Mouse (Mus musculus): Measurements from ENCODE around the gene Sugp2.

Gene Sugp2

DNA sequence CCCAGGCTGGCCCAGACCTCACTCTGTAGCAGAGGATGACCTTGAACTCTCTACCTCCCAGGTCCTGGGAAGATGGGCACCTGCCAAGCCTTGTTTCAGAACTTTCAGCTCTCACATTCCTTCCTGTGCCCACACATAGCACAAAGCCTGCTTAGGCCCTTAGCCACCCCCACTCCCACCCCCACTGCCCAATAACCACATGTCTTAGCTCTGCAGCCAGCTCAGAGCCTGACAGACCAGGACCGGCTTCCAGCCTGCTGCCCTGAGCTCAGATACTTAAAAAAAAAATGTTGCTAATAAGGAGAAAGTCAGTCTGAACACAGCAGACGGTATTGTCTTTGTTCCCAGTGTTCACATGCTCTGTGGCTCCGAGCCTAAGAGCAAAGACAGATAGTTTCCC is 47.0 kb downstream of the Sugp2 start:
- DNase-seq (ENCODE audit: low read depth, low spot score): no peak

DNA sequence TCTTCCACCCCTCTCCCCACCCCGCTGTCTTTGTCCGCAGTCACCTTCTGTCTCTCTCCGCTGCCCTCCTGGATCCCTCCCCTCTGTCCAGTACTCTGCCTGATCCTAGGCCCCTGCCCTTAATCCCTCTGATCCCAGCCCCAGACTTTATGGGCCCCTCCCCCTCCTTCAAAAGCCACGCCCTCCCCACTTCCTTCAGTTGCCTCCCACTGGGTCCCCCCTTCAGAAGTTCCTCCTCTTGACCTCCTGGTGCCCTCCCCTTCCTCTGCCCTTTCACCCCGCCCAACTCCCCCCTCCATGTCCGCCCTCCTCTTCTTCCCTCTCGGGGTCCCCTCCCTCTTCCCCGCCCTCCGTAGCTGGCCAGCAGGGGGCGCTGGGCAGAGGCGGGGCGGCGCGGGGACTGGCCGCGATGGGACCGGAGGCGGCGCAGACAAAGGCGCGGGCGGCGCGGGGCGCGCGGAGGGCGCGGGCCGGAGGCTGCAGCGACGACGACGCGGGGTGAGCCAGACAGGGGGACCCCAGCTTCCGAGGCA is 48.6 kb downstream of the Sugp2 start, which contains the start of gene Homer3:
TSS of gene Homer3 (plus strand) at position 225 of the 533 bp plus-strand sequence.
- DNase-seq (ENCODE audit: low read depth, low spot score): peak; percentile 39

DNA sequence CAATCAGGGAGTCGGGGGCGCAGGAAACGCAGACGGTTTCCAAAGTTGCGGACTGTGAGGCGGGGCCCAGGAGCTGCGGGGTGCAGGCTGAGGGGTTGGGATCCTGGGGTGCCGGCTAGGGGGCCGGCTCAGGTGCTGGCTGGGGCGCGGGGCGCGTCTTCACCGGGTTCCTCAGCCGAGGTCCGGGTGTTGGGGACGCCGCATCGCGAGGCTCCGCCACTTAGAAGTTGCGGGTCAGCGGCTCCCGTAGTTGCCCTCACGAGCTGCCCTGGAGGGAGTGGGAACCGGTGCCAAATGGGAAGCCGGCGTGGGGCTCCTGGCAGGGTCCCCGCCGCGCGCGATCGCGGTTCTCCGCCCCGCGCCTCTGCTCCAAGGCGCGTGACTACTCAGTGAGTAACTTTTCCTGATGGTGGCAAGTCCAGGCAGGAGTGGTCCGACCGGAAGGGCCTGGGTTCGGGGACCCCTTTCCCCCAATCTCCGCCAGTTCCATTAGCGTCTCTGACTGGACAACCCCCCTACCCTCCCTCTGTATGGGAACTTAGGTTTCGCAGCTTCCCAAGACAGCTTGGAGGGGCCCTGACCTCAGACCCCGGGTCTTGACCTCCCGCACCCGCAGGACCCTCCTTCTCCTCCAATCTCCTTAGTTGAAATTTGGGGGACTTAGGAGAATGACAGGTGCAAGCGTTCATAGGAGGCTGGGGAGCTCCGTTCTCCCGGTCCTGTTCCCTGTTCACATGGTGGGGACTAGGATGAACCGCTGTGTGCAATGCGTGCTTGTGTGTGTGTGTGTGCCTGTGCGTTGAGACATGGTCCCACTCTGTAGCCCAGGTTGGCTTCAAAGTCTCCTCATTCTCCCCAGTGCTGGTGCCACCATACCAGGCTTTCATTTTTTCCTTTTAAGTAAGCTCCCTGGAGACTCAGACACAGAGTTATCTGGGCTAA is 49.4 kb downstream of the Sugp2 start:
- no peak for DNase-seq (ENCODE audit: low read depth, low spot score)

DNA sequence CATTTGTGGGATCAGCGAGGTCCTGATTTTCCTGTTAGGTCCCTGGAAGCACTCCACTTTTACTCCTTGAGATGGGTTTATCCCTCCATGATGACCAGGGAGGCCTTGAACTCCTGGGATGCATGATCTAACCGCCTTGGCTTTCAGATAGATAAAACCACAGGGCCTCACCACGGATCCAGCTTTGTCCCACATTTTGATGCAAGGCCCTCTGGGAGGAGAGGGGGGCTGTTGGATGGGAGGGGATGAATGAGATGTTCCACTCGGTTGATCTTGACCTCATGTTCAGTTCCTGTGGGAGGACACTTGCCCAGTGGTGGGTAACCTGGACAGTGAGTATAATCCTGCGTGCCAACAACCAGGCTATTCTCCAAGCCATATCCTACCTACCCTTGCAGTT is 50.4 kb downstream of the Sugp2 start:
- no peak for DNase-seq (ENCODE audit: low read depth, low spot score)

DNA sequence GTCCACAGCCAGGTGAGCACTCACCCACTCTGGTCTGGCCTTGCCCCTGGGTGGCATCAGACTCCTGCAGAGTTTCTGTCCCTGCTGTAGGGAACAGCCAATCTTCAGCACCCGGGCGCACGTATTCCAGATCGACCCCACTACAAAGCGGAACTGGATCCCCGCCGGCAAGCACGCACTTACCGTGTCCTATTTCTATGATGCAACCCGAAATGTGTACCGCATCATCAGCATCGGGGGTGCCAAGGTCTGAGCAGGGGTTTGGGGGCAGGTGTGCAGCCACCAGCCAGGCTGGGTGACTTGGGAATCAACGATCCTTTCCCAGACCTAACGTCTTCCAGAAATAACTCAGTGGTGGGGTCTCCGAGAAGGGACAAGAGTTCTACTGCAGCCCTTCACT is 51.3 kb downstream of the Sugp2 start:
- no peak for DNase-seq (ENCODE audit: low read depth, low spot score)

DNA sequence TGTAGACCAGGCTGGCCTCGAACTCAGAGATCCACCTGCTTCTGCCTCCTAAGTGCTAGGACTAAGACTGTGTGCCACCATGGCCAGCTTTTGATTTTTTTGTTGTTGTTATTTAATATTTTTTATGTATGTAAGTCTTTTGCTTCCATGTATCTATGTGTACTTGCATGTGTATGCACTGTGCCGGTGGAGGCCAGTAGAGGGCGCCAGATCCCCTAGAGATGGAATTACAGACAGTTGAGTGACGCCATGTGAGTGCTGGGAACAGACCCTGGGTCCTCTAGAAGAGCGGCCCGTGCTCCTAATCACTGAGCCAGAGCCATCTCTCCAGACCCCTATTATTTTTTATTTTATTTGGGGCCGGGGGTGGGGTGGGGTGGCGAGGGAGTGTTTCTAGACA is 52.7 kb downstream of the Sugp2 start:
- no peak for DNase-seq (ENCODE audit: low read depth, low spot score)

DNA sequence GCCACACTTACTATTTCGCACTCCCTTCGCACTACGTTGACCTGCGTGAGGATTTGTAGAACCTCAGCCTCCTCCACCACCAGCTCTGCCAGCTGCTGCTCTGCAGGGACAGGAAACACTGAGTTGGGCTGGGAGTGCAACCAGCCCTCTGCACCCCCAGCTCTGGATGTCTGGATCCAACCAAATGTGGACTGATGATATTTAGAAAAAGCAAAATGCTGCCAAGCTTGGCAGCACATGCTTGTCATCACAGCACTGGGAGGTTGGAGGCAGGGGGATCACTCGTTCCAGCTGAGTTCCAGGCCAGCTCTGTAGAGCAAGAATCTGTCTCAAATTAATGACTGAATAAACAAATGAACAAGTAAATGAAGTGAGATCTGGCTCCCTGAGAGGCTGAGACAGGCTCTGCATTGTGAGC is 60.0 kb downstream of the Sugp2 start:
- no peak for DNase-seq (ENCODE audit: low read depth, low spot score)

DNA sequence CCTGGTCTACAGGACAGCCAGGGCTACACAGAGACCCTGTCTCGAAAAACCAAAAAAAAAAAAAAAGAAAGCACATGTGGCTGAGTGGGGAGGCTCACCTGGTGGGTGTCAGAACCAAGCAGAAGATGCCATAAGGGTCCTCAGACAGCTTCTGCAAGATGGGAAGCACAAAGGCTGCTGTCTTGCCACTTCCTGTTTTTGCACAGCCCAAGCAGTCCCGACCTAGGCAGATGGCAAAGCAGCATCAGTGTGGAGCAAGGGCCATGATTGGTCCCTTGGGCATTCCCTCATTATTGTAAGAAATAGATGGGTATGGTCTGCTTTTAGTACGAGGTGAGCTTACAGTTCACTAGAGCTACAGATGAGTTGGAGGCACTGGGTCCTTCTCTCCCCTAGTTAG is 66.9 kb downstream of the Sugp2 start:
- DNase-seq (ENCODE audit: low read depth, low spot score): no peak

DNA sequence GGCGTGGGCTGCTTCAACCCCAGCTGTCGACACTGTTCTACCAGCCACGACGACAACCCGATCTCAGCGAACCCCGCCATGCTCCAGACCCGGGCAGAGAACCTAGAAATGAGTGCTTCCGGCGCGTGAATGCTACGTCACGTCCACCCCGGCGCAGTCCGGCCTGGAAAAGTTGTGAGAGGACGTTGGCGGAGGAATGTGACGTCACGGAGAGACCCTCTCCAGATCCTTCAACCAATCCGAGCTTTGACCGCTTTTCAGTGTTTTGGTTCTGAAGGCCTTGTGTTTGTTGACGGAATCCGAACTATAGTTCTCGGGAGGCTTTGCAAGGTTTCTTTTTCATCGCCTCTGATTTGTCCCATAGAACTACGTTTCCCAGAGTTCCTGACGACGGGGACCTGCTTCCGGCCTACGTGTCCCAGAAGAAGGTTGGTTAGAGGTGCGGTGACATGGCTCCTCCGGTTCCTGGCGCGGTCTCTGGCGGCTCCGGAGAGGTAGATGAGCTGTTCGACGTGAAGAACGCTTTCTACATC is 68.4 kb downstream of the Sugp2 start, which contains the start of the genes Ddx49 and Cope:
TSS of gene Ddx49 (minus strand) at position 132 of the 533 bp plus-strand sequence.
TSS of gene Cope (plus strand) at position 161 of the 533 bp plus-strand sequence.
- peak; percentile 92 for DNase-seq (ENCODE audit: low read depth, low spot score)

DNA sequence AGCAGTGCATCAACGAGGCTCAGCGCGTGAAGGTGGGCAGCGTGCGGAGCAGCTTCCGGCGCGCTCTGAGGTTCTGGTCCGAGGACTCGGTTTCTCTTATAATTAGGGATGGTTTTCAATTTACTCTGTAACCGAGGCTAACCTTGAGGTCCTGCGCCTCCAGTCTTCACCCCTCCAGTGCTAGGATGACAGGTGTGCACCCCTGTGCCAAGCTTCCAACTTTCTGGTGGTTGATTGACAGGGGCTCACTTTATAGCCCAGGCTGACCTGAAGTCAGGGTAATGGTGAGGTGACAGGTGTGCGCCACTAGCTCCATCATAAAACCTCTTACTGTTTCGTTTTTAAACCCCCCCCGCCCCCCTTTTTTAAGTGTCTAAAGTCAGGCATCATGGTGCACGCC is 68.9 kb downstream of the Sugp2 start:
- no peak for DNase-seq (ENCODE audit: low read depth, low spot score)

DNA sequence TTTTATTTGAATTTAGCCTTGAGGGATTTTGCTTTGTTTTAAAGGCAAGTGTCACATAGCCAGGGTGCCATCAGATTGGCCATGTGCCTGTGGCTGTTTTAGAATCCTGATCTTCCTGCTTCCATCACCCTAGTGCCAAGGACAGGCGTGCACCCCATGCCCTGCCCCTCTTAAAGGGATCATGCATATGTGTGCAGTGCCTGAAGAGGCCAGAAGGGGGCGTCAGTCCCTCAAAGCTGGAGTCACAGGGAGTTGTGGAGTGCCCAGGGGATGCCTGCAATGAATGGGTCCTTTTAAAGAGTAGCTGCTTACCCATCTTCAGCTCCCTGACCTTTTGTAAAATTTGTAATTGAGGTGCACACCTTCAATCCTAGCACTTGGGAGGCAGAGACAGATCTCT is 75.3 kb downstream of the Sugp2 start:
- DNase-seq (ENCODE audit: low read depth, low spot score): no peak

DNA sequence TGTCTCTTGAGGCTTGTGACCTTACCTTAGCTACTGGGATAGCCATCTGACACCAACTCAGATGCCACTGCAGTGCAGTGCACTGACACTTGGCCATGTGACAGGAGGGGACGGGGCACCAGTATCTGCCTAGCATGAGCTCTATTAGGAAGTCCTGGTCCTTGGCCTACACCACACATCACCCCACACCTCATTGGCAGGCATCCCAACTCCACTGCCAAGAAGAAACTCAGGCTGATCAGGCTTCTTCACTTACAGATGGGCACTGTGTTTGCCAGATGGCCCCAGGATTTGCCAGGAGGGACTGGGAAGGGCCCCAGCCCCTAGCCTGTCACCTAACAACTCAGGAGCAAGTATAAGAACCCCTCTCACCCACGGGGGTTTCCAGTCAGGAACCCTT is 79.4 kb downstream of the Sugp2 start:
- DNase-seq (ENCODE audit: low read depth, low spot score): no peak

DNA sequence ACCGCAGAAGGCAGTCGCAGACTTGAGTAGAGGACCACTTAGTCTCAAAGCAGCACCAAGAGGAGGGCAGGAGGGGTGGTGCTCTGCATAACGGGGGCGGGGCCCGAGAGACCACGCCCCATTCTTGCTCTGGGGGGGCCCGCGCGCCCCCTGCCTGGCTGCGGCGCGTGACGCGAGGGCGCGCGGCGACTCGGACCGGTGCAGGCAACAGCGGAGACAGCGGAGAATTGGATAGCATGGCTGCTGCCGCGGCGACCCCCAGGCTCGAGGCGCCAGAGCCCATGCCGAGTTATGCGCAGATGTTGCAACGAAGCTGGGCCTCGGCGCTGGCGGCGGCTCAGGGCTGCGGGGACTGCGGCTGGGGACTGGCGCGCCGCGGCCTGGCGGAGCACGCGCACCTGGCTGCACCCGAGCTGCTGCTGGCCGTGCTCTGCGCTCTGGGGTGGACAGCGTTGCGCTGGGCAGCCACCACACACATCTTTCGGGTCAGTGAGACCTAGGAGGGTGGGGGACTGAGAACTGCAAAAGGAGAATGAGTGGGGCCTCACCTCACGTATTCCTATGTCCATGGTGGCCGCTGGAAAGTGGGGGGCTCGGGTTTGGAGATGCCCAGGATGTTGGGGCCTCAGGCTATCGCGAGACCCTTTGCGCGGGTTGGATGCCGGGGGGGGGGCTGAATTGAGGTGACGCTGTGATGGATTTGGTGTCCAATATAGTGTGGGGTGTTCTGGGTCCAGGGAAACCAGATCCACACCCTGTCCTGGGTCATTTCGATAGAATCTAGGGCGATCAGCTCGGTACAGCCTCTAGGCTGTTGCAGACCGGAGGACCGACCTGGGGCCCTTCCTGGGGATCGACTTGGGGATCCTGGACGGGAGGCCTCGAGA is 81.8 kb downstream of the Sugp2 start, which contains the start of gene Cers1:
TSS of gene Cers1 (plus strand) at position 152 of the 887 bp plus-strand sequence.
- DNase-seq (ENCODE audit: low read depth, low spot score): no peak

DNA sequence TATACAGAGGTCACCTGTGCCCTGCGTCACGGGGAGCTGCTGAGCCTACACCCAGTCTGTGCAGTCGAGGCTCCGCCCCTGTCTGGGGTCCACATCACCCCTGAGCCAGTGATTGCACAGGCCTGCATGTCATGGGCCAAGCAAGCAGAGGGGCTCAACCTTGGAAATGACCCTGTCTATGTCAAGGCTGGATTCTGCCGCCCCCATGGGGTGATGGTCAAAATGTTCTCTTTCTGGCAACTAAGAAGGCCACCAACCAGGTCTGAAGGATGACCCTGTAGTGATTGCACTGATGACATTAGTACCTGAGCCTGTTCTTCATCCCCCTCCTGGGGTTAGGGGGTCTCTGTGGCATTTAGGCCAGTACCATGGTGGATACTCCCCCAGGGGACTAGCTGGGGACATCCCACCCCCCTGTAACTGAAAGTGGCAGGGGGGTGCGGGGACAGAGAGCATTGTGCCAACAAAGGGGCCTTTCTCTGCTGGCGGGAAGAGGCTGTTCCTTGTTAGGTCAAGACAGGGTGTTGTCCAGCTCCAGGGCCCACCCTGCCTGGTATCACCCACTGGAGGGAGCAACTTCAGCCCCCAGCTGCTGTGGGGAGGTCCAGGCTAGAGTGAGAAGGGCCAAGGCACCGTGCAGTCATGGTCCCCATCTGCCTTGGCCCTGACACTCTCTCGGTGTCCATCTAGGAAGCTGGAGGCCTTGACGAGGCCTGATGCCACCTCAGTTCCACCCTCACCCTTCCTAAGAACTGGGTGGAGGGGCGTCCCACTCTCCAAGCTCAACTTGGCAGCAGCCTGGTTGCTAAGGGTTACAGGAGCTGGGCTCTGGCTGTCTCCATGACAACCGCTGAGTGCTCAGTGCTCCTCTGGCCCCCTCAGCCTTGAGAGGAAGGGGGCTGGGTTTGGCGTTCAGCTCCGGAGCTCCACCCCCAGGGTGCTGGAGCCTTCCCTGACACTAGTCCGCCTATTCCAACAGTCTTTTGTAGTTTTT is 82.8 kb downstream of the Sugp2 start:
- DNase-seq (ENCODE audit: low read depth, low spot score): peak; percentile 91

DNA sequence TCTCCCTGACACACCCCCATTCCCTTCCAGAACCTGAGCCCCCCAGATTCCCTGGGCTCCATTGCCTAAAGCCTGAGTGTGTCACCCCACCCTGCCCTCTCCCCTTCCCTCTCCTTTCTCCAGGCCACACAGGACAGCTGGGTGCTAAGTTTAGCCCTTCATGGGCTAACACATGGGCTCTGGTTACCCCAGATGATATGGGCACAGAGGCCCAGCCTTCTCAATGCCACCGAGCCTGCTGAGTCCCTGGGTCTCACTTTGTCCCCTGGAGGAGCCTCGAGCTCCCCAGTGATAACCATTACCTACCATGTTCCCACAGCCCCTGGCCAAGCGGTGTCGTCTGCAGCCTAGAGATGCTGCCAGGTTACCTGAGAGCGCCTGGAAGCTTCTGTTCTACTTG is 83.8 kb downstream of the Sugp2 start:
- no peak for DNase-seq (ENCODE audit: low read depth, low spot score)

DNA sequence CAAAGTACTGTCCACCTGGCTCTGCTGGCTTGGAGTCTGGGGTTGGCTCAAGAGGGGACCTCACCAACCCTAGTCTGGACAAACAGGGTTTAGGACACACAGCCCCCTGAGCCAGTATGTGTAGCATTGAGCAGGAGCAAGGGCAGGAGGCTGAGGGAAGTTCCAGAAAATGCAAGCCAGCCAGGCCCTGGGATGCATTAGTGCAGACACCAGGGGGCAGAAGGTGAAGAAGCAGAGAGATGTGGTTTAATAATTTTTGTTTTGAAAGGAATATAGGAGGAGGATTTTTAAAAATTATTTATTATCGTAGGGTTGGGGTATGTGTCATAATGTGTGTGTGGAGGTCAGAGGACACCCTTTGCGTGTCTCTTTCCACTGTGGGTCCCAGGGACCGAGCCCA is 89.7 kb downstream of the Sugp2 start:
- no peak for DNase-seq (ENCODE audit: low read depth, low spot score)

DNA sequence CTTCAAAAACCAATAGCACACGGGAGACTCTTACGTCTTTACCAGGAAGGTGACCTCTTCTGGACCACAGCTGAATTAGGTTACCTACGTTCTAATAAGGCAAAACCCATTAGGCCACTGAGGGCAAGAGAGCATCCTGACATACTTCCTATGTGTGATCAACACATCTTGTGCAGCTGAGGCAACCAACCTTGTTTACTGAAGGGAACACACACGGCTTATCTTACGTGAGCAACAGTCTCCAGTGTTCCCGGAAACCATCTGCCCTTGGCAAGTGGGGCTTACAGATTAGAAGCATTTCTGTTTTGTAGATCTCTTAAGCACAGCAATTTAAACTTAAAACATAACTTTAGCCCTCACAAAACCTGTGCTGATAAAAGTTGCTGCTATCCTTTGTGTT is 93.5 kb downstream of the Sugp2 start:
- DNase-seq (ENCODE audit: low read depth, low spot score): no peak

DNA sequence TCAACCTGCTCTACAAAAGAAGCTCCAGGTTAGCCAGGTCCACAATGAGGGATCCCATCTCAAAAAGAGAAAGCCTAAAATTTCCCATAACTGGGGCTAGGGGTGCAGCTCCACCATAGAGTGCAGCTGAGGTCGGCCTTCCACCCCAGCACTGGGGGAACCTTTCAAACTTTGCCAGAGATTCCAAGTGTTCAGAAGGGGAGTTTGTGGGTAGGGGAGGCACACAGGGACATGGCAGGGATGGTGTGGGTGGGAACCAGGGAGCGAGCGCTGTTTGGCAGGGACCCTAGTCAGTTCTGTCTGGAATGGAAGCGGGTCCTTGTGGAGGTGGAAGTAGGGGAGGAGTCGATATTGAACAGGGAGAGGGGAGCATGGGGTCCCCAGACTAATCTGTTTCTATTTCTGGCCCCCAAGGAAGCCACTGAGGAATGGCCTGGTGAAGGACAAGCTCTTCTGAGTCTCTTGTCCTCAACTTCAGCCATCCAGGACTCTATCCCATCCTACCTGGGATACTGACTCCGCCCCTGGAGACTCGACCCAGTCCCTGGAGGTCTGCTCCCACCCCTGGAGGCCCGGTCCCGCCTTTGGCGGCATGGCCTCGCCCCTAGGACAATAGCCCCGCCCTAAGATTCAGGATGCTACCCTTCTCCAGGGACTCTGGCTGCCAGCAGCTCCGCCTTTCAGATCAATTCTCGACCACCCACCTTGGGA is 95.3 kb downstream of the Sugp2 start, which contains the start of gene Gdf1:
TSS of gene Gdf1 (plus strand) at position 694 of the 711 bp plus-strand sequence.
- no peak for DNase-seq (ENCODE audit: low read depth, low spot score)
